Mouse (Mus musculus) MEL (cell line): ENCODE data around the gene Pkmyt1.

Experiments used
- BHLHE40 ChIP-seq: IDR thresholded peaks from 2 replicates; pipeline ENCODE4 v1.6.1; 2012; ENCODE audit warnings: low read depth, mild to moderate bottlenecking, inconsistent platforms, low read length, improper control_type of control experiment, borderline replicate concordance
- CTCF ChIP-seq, 3 experiments: IDR thresholded peaks in 2 of 3; conservative IDR thresholded peaks in 1 of 3; 2 replicates each; pipeline ENCODE4 v1.5.1; 2011 to 2012; ENCODE audit warnings: low read length in 3 of 3, low read depth in 2 of 3, mild to moderate bottlenecking in 2 of 3, improper control_type of control experiment in 1 of 3, inconsistent platforms in 1 of 3, mixed read lengths in 1 of 3, moderate library complexity in 1 of 3; ENCODE audit not compliant: control insufficient read depth in 1 of 3, insufficient read depth in 1 of 3, poor library complexity in 1 of 3, severe bottlenecking in 1 of 3
- E2F4 ChIP-seq: IDR thresholded peaks from 2 replicates; pipeline ENCODE4 v1.6.1; 2011; ENCODE audit warnings: low read depth, low read length, improper control_type of control experiment, borderline replicate concordance
- EP300 ChIP-seq, 2 experiments: IDR thresholded peaks; 2 replicates each; pipeline ENCODE4 v1.6.1; 2011; ENCODE audit warnings: improper control_type of control experiment in 2 of 2, low read length in 2 of 2, low read depth in 1 of 2, mild to moderate bottlenecking in 1 of 2
- ETS1 ChIP-seq: IDR thresholded peaks from 2 replicates; pipeline ENCODE4 v1.6.1; 2012; ENCODE audit warnings: low read depth, mild to moderate bottlenecking, inconsistent platforms, low read length, improper control_type of control experiment, moderate library complexity
- GABPA ChIP-seq: IDR thresholded peaks from 2 replicates; pipeline ENCODE4 v1.6.1; 2012; ENCODE audit warnings: low read depth, mild to moderate bottlenecking, inconsistent platforms, low read length, improper control_type of control experiment, moderate library complexity
- GATA1 ChIP-seq: IDR thresholded peaks from 2 replicates; pipeline ENCODE4 v1.6.1; 2011; ENCODE audit warnings: low read depth, low read length, improper control_type of control experiment
- KAT2A ChIP-seq: conservative IDR thresholded peaks from 2 replicates; pipeline ENCODE4 v1.6.1; 2012; ENCODE audit warnings: low read depth, low read length, improper control_type of control experiment, inconsistent platforms
- MAX ChIP-seq: IDR thresholded peaks from 2 replicates; pipeline ENCODE4 v1.6.1; 2011; ENCODE audit warnings: low read length, improper control_type of control experiment
- NELFE ChIP-seq: IDR thresholded peaks from 2 replicates; pipeline ENCODE4 v1.6.1; 2011; ENCODE audit warnings: low read depth, low read length, improper control_type of control experiment
- POLR2A ChIP-seq, 2 experiments: IDR thresholded peaks; 2 replicates each; pipeline ENCODE4 v1.6.1; 2011 to 2012; ENCODE audit warnings: low read length in 2 of 2, mild to moderate bottlenecking in 2 of 2, control low read depth in 1 of 2, improper control_type of control experiment in 1 of 2, low read depth in 1 of 2, moderate library complexity in 1 of 2; ENCODE audit not compliant: control insufficient read depth in 1 of 2, insufficient read depth in 1 of 2, poor library complexity in 1 of 2
- SIN3A ChIP-seq: IDR thresholded peaks from 2 replicates; pipeline ENCODE4 v1.6.1; 2012; ENCODE audit warnings: low read length, improper control_type of control experiment, inconsistent platforms
- UBTF ChIP-seq: IDR thresholded peaks from 2 replicates; pipeline ENCODE4 v1.6.1; 2012; ENCODE audit warnings: low read depth, mild to moderate bottlenecking, inconsistent platforms, low read length, improper control_type of control experiment, moderate library complexity, borderline replicate concordance; ENCODE audit not compliant: insufficient read depth
- ZKSCAN1 ChIP-seq: IDR thresholded peaks from 2 replicates; pipeline ENCODE4 v1.6.1; 2012; ENCODE audit warnings: low read depth, mild to moderate bottlenecking, inconsistent platforms, low read length, improper control_type of control experiment, moderate library complexity

DNA sequence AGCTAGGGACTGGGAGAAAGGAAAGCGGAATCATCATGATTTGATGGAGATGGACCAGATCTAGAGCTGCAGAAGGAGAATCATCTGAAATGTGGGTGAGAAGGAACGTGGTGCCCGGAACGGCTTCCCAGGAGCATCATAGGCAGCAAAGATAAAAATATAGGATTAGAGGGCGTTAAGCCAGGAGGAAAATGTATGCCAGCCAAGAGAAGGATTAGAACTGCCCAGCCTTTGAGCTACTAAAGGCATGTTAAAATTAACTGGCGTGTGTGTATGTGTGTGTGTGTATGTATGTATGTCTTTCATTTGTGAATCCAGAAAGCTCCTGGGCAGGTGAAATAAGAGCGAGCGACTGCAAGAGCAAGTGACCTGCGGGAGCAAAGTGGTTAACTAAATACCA is 22.8 kb upstream of the Pkmyt1 start:
- no peak for TF ChIP-seq ZKSCAN1
- no peak for TF ChIP-seq POLR2A (IDR thresholded peaks at IDR 0.05; ENCODE audit: control insufficient read depth in 1 of 2, insufficient read depth in 1 of 2, low read depth in 1 of 2, low read length in 2 of 2, poor library complexity in 1 of 2)
- no peak for TF ChIP-seq CTCF (IDR thresholded peaks at IDR 0.05 in 2 of 3, conservative IDR thresholded peaks at IDR 0.05 in 1 of 3; ENCODE audit: control insufficient read depth in 1 of 3, insufficient read depth in 1 of 3, low read depth in 2 of 3, low read length in 3 of 3, poor library complexity in 1 of 3, severe bottlenecking in 1 of 3)
- TF ChIP-seq GATA1, result no peak
- TF ChIP-seq UBTF, result no peak
- TF ChIP-seq ETS1, result no peak
- no peak for TF ChIP-seq SIN3A
- TF ChIP-seq E2F4, result no peak
- no peak for TF ChIP-seq NELFE
- TF ChIP-seq BHLHE40, result no peak
- TF ChIP-seq GABPA, result no peak
- TF ChIP-seq EP300 (IDR thresholded peaks at IDR 0.05; ENCODE audit: low read depth in 1 of 2, low read length in 2 of 2), result no peak
- TF ChIP-seq KAT2A, result no peak
- TF ChIP-seq MAX, result no peak
